Mouse (Mus musculus): ENCODE measurements at regions not wholly inside any gene's neighbourhood (a gene's known extent, or its start where the extent isn't known, plus 50 kb on each side); places are given as distances from the start of the nearest gene placed in this dataset.
A peak's percentile ranks its signal among the peaks of the same experiment; 100 is the strongest.

DNA sequence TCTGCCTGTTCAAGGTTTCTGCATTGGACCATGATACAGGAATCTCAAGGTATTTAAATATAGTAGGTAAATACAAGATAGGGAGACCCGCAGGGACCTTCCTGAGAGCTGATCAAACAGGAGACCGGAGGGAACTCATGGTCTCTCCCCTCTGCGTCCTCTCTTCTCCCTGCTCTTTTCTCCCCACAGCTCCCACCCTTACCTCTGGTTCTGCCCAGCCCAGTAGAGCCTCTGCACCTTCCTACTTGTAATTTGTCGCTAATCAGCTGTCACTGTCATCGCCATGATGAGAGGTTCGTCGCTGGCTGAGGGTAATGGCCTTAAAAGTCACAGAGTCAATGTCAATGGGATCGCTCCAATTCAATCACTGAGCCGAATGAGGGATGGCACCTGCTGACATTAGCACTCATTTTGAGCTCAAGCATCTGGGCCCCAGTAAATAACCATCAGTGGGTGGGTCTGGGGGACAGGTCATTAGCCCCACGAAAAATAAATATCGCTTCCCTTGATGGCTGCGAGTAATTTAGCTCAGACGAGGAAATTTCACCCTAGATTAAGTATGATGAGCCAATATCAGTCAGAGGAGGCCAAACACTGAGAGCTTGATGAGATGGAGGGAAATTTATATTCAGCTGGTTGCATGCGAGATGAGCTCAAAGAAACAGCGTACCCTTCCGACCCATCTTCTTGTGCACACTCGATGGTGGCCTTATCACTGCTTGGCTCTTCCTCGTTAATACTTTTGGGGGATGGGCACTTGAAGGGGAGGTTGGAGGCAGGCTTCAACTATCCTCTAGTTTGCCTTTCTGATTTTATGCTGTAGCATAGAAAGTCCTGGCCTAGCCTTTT lies 56.2 kb upstream of the Paqr3 start:
- no peak for TF ChIP-seq CTCF (IDR thresholded peaks at IDR 0.05)

DNA sequence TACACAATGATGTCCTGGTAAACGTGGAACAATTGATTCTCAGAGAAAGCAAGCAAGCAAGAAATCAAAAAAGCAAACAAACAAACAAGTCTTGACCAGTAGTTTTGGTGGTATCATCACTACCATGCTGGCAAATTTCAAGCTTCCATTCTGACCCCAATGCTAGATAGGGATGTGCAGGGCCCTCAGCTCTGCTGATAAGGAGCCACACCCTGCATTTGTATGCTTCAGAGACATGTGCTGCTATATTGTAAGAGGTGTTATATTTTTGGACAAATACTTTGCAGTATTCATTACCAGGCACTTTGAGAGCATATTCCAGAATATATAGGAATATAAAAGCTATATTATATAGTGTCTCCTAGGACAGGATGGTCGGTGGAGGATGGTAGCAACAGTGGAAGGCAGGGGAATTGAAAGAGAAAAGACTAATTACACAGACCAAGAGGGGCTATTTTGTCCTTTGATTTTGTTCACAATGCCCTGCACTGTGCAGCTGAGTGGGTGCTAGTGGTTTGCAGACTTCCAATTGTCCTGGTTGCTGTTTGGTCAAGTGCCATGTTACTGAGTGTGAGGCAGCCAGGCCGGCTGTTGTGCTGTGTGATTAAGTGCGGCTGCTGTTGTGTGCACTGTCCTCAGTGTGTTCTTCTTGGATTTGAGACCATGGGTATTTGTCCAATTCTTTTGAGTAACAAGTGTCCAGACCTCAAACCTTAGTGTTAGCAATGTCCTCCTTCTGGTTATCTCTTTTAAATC lies 54.9 kb upstream of the Paqr3 start:
- DNase-seq (ENCODE audit: low spot score) (peak; percentile 18), ATAC-seq (ENCODE audit: low FRiP score) (0 out of 2 replicates have a peak, but pooled peaks have one; percentile 16)
- no peak overlapping the region for H3K27ac ChIP-seq (ENCODE audit: low read depth, low read length)
- WGBS = 78% methylated on average over 4 of the region's 4 CpGs
- no peaks in the 10 kb centered on the region for H3K27me3 ChIP-seq (ENCODE audit: insufficient read depth, low read length)
- no peak overlapping the region for H3K9ac ChIP-seq (replicated peaks; ENCODE audit: low read length, poor library complexity, severe bottlenecking)
- no peak for TF ChIP-seq CTCF (IDR thresholded peaks at IDR 0.05)
- H3K9me3 ChIP-seq (ENCODE audit: low read length) = no peaks in the 10 kb centered on the region
- no peaks in the 10 kb centered on the region for H3K4me1 ChIP-seq (ENCODE audit: insufficient read depth, low read length)
- H3K4me2 ChIP-seq (ENCODE audit: low read depth, low read length, poor library complexity, severe bottlenecking) = no peak overlapping the region
- H3K4me3 ChIP-seq (ENCODE audit: low read depth, low read length) = no peak overlapping the region
- H3K36me3 ChIP-seq (ENCODE audit: insufficient read depth, low read length) = no peaks in the 10 kb centered on the region

More for the DNA sequence above, 56.2 kb upstream of the Paqr3 start:
- Histone ChIP-seq H3K9ac (replicated peaks; ENCODE audit: low read length, poor library complexity, severe bottlenecking) (no peak overlapping the region), H3K27ac (ENCODE audit: low read depth, low read length) (no peak overlapping the region), H3K27me3 (ENCODE audit: insufficient read depth, low read length) (no peaks in the 10 kb centered on the region), H3K36me3 (ENCODE audit: insufficient read depth, low read length) (no peaks in the 10 kb centered on the region), H3K9me3 (ENCODE audit: low read length) (no peaks in the 10 kb centered on the region), H3K4me3 (ENCODE audit: low read depth, low read length) (no peak overlapping the region), H3K4me1 (ENCODE audit: insufficient read depth, low read length) (no peaks in the 10 kb centered on the region), H3K4me2 (ENCODE audit: low read depth, low read length, poor library complexity, severe bottlenecking) (no peak overlapping the region)
- ATAC-seq (ENCODE audit: low FRiP score) = no peak
- peak; percentile 4 for DNase-seq (ENCODE audit: low spot score)
- 76% methylated on average over 18 of the region's 18 CpGs for WGBS

All from midbrain, postnatal 0 days (tissue).